Mouse (Mus musculus) lung, adult 2 months (tissue): ENCODE measurements around the gene Ogg1.

Experiments used
- CTCF ChIP-seq: fragments of 200-500 bp; IDR thresholded peaks from 2 replicates; pipeline ENCODE4 v1.5.1; 2011; ENCODE audit warnings: mild to moderate bottlenecking, low read length, control low read depth; ENCODE audit not compliant: insufficient read depth
- POLR2A ChIP-seq: fragments of 200-500 bp; IDR thresholded peaks from 2 replicates; pipeline ENCODE4 v1.6.1; 2011; ENCODE audit warnings: low read depth, mild to moderate bottlenecking, control low read depth, low read length, borderline replicate concordance; ENCODE audit errors: extremely low read depth

GRCm38 (mm10) chr6:113364518-113365135 lies 37.9 kb downstream of the Ogg1 start:
- no peak for TF ChIP-seq CTCF
- TF ChIP-seq POLR2A = no peak
